Mouse (Mus musculus) midbrain, postnatal 0 days (tissue): Measurements from ENCODE around the gene Chrng. TPM values are rescaled to one million over a fixed set of nuclear protein-coding genes. Genes with fewer than 3 reads are reported as not detected.

Experiments
- ATAC-seq: fragments of 200-750 bp; cut with Nextera tagmentation; 2 replicates; pipeline ENCODE4 v1.8.0; 2017; ENCODE audit warnings: moderate number of reproducible peaks, mild to moderate bottlenecking, moderate TSS enrichment, moderate library complexity; ENCODE audit not compliant: low FRiP score
- DNase-seq: peaks from one replicate; pipeline ENCODE4 v3.0.0-alpha.2; 2015; ENCODE audit warnings: low spot score
- H3K27ac ChIP-seq: fragments of 300-500 bp; sonication (generic); 2 replicates; pipeline ENCODE4 v1.5.1; 2014; ENCODE audit warnings: low read depth, mild to moderate bottlenecking, low read length, mixed read lengths
- H3K27me3 ChIP-seq: fragments of 300-500 bp; sonication (generic); 2 replicates; pipeline ENCODE4 v1.6.1; 2014; ENCODE audit warnings: low read length, control low read depth, mixed read lengths; ENCODE audit not compliant: insufficient read depth
- H3K36me3 ChIP-seq: fragments of 300-500 bp; sonication (generic); 2 replicates; pipeline ENCODE4 v1.6.1; 2014; ENCODE audit warnings: low read length, control low read depth, mixed read lengths; ENCODE audit not compliant: insufficient read depth
- H3K4me1 ChIP-seq: fragments of 300-500 bp; sonication (generic); 2 replicates; pipeline ENCODE4 v1.6.1; 2014; ENCODE audit warnings: mild to moderate bottlenecking, control low read depth, antibody characterized with exemption, low read length, mixed read lengths; ENCODE audit not compliant: insufficient read depth
- H3K4me2 ChIP-seq: fragments of 300-500 bp; sonication (generic); 2 replicates; pipeline ENCODE4 v1.6.1; 2014; ENCODE audit warnings: low read depth, mild to moderate bottlenecking, low read length, mixed read lengths; ENCODE audit not compliant: poor library complexity, severe bottlenecking
- H3K4me3 ChIP-seq: fragments of 300-500 bp; sonication (generic); 2 replicates; pipeline ENCODE4 v1.5.1; 2014; ENCODE audit warnings: low read depth, mild to moderate bottlenecking, low read length, moderate library complexity
- H3K9ac ChIP-seq: fragments of 300-500 bp; sonication (generic); replicated peaks from 2 replicates; pipeline ENCODE4 v1.6.1; 2014; ENCODE audit warnings: mild to moderate bottlenecking, low read length, moderate library complexity, mixed read lengths; ENCODE audit not compliant: poor library complexity, severe bottlenecking
- H3K9me3 ChIP-seq: fragments of 300-500 bp; sonication (generic); 2 replicates; pipeline ENCODE4 v1.6.1; 2016; ENCODE audit warnings: low read length, control low read depth
- CTCF ChIP-seq: IDR thresholded peaks from 2 replicates; pipeline ENCODE4 v1.5.1; 2016; ENCODE audit warnings: antibody characterized with exemption, mild to moderate bottlenecking
- WGBS: fragments of 180-500 bp; shearing (Covaris S2); extraction: QIAGEN DNeasy Blood & Tissue Kit; methylation state at CpG from one replicate; pipeline ENCODE4 v1.1.7; 2014; 5-methylcytosine and 5-hydroxymethylcytosine counted together
- polyA plus RNA-seq: library from polyadenylated mRNA; unstranded; fragments of >200 nt; fragmentation: Nextera tagmentation; extraction: Ambion mirVana; gene quantifications from 2 replicates; pipeline ENCODE4 v1.2.1, GENCODE M21; 2015
- total RNA-seq: library from RNA; depleted of rRNA; stranded (reverse); fragments of >200 nt; gene quantifications from 2 replicates; pipeline ENCODE4 v1.2.3, GENCODE M21; 2014

The Chrng gene
- total and polyA plus RNA-seq, 2 experiments from 2014 or later, result 0.49 TPM; not detected in 1

GRCm38 (mm10) chr1:87170458-87170857, 34.0 kb upstream of the Chrng start:
- DNase-seq, result no peak
- no peak overlapping the region; the same call in 1 of the 2 replicates for H3K4me2 ChIP-seq
- no peak overlapping the region for H3K9ac ChIP-seq
- H3K4me1 ChIP-seq, result peaks cover 8% of the 10 kb centered on the region
- H3K27me3 ChIP-seq, result no peaks in the 10 kb centered on the region
- no peaks in the 10 kb centered on the region for H3K9me3 ChIP-seq
- peak; percentile 29; the same call in 1 of the 2 replicates for ATAC-seq
- no peak overlapping the region for H3K4me3 ChIP-seq
- WGBS, result 10% methylated on average over 18 of the region's 19 CpGs
- no peak for TF ChIP-seq CTCF
- no peaks in the 10 kb centered on the region for H3K36me3 ChIP-seq
- H3K27ac ChIP-seq, result no peak overlapping the region

- no peaks in the 10 kb centered on the region for H3K9me3 ChIP-seq
- DNase-seq, result peak; percentile 62
- 96% methylated on average over 1 of the region's 1 CpGs for WGBS
- H3K27me3 ChIP-seq, result no peaks in the 10 kb centered on the region
- no peaks in the 10 kb centered on the region for H3K36me3 ChIP-seq
- no peak overlapping the region for H3K4me2 ChIP-seq
- no peak for ATAC-seq
- peaks cover 8% of the 10 kb centered on the region for H3K4me1 ChIP-seq
- TF ChIP-seq CTCF, result no peak
- H3K4me3 ChIP-seq, result no peak overlapping the region
- H3K9ac ChIP-seq, result no peak overlapping the region
- no peak overlapping the region for H3K27ac ChIP-seq
Measured at GRCm38 (mm10) chr1:87171312-87171711, 33.1 kb upstream of the Chrng start.

GRCm38 (mm10) chr1:87172316-87172715, 32.1 kb upstream of the Chrng start:
- no peak overlapping the region for H3K4me2 ChIP-seq
- no peaks in the 10 kb centered on the region for H3K36me3 ChIP-seq
- no peak overlapping the region for H3K4me3 ChIP-seq
- peaks cover 8% of the 10 kb centered on the region for H3K4me1 ChIP-seq
- DNase-seq (no peak), ATAC-seq (no peak)
- no peaks in the 10 kb centered on the region for H3K9me3 ChIP-seq
- no peak overlapping the region for H3K27ac ChIP-seq
- no peak for TF ChIP-seq CTCF
- 37% methylated on average over 9 of the region's 9 CpGs for WGBS
- H3K27me3 ChIP-seq, result no peaks in the 10 kb centered on the region
- no peak overlapping the region for H3K9ac ChIP-seq

GRCm38 (mm10) chr1:87174006-87174955, 30.2 kb upstream of the Chrng start:
- H3K4me2 ChIP-seq, result no peak overlapping the region
- no peak; the same call in 1 of the 2 replicates for ATAC-seq
- H3K27me3 ChIP-seq, result no peaks in the 10 kb centered on the region
- H3K9me3 ChIP-seq, result no peaks in the 10 kb centered on the region
- peak; percentile 78 for DNase-seq
- no peak overlapping the region for H3K9ac ChIP-seq
- no peak overlapping the region for H3K4me3 ChIP-seq
- no peak overlapping the region for H3K27ac ChIP-seq
- peaks cover 8% of the 10 kb centered on the region for H3K4me1 ChIP-seq
- no peaks in the 10 kb centered on the region for H3K36me3 ChIP-seq
- 35% methylated on average over 23 of the region's 28 CpGs for WGBS
- peak; percentile 73 for TF ChIP-seq CTCF

- Histone ChIP-seq H3K4me2 (no peak overlapping the region), H3K9me3 (no peaks in the 10 kb centered on the region), H3K27ac (no peak overlapping the region), H3K36me3 (no peaks in the 10 kb centered on the region), H3K4me3 (no peak overlapping the region), H3K4me1 (peaks cover 4% of the 10 kb centered on the region; the same call in 1 of the 2 replicates), H3K27me3 (no peaks in the 10 kb centered on the region), H3K9ac (no peak overlapping the region)
- TF ChIP-seq CTCF, result peak; percentile 67
- DNase-seq (peak; percentile 83), ATAC-seq (peak; percentile 54)
- 7% methylated on average over 11 of the region's 11 CpGs for WGBS
Measured at GRCm38 (mm10) chr1:87175852-87176292, 28.6 kb upstream of the Chrng start.

GRCm38 (mm10) chr1:87180896-87181295, 23.6 kb upstream of the Chrng start:
- Histone ChIP-seq H3K4me1 (no peaks in the 10 kb centered on the region), H3K4me3 (no peak overlapping the region), H3K9ac (no peak overlapping the region), H3K27ac (no peak overlapping the region), H3K9me3 (no peaks in the 10 kb centered on the region), H3K27me3 (peaks cover 9% of the 10 kb centered on the region), H3K36me3 (no peaks in the 10 kb centered on the region), H3K4me2 (no peak overlapping the region)
- TF ChIP-seq CTCF, result no peak
- ATAC-seq (no peak), DNase-seq (no peak)
- 62% methylated on average over 5 of the region's 5 CpGs for WGBS
